Mouse (Mus musculus) G1E (cell line): ENCODE data around the gene Chkb.

Source experiments
- CTCF ChIP-seq: IDR thresholded peaks from 2 replicates; pipeline ENCODE4 v1.5.1; 2012; ENCODE audit warnings: low read depth, low read length, inconsistent platforms, mixed read lengths
- GATA1 ChIP-seq: IDR thresholded peaks from 2 replicates; pipeline ENCODE4 v1.6.1; 2012; ENCODE audit warnings: borderline replicate concordance, low read length, inconsistent platforms, mixed read lengths
- GATA2 ChIP-seq: IDR thresholded peaks from 2 replicates; pipeline ENCODE4 v1.6.1; 2012; ENCODE audit warnings: low read depth, low read length, inconsistent platforms, borderline replicate concordance
- POLR2AphosphoS5 ChIP-seq: IDR thresholded peaks from 2 replicates; pipeline ENCODE4 v1.6.1; 2012; ENCODE audit warnings: low read depth, low read length, inconsistent platforms; ENCODE audit not compliant: insufficient replicate concordance
- TAL1 ChIP-seq: conservative IDR thresholded peaks from 2 replicates; pipeline ENCODE4 v1.6.1; 2012; ENCODE audit warnings: low read depth, low read length, inconsistent platforms, mixed read lengths

DNA sequence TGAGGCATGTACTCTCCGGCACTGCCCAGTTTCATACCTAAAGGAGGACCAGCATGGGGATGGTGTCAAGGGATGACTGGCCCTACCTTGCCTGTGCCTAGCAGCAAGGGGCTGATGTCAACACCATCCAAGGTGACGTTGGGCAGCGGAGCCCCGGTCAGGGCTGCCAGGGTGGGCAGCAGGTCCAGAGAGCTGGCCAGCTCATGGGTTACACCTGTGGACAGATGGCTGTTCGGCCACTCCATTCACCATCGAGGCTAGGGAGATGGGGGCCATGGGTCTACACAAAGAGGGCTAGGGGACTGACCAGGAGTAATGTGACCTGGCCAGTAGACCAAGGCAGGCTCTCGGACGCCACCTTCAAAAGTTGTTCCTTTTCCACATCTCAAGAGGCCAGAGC lies 44.2 kb upstream of the Chkb start:
- TF ChIP-seq CTCF, result no peak
- TF ChIP-seq GATA2, result no peak
- TF ChIP-seq GATA1, result no peak
- no peak for TF ChIP-seq POLR2AphosphoS5
- TF ChIP-seq TAL1, result no peak
